ENCODE assay signal across 11 mouse cellular contexts in the genomic region with DNA sequence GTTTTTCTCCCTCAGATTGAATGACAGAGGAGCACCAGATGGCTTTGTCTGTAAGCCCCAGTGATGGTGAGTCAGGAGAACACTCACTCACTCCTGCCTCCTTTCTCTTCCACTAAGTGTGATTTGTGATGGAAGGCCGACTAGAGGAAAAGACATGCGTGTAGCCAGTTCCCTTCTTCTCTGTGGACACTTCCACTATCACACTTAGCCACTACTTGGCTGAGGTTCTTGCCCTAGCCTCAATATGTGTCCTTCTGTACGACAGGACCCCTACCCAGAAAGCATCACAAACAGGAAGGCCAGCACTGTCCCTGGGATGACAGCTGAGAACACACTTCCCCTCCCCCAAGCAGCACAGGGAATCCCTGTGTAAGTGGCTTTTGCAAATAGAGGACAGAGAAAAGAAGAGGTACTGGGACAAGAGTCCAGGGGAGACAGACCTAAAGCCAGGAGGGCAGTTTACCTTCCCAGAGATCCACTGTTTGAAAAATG. TPM values are rescaled to one million over a fixed set of nuclear protein-coding genes. Genes with fewer than 3 reads are reported as not detected.
A peak's percentile ranks its signal among the peaks of the same experiment; 100 is the strongest.
DNase-seq lines count a peak whose midpoint lies in the region; ATAC-seq and TF ChIP-seq lines count a peak whose summit lies in the region.
"Had no signal": no experiment of that assay in that cellular context is flagged by ENCODE, and none has a peak within 500 bp of the region (broad histone marks: within the 10 kb centered on the region; RNA-seq: fewer than 3 reads in every experiment).

No protein-coding gene starts in this region.

- H3K4me3 ChIP-seq in hindbrain, embryonic 12.5 days, result peak overlapping the region; percentile 67
- H3K4me3 ChIP-seq in midbrain, embryonic 15.5 days, result peak overlapping the region; percentile 60
- no peak overlapping the region for H3K4me3 ChIP-seq in heart, adult 2 months

- peak overlapping the region; percentile 94 for H3K9ac ChIP-seq in hindbrain, embryonic 12.5 days
- peak overlapping the region; percentile 73 for H3K9ac ChIP-seq in midbrain, embryonic 15.5 days
- no peak overlapping the region for H3K9ac ChIP-seq in heart, adult 2 months (ENCODE audit: low read depth, low read length)

- H3K79me2 ChIP-seq in heart, adult 2 months (replicated peaks; ENCODE audit: control insufficient read depth, insufficient read depth, low read length), result no peaks in the 10 kb centered on the region

- no peaks in the 10 kb centered on the region for H3K27me3 ChIP-seq in hindbrain, embryonic 12.5 days
- H3K27me3 ChIP-seq in midbrain, embryonic 15.5 days (replicated peaks), result no peaks in the 10 kb centered on the region
- H3K27me3 ChIP-seq in heart, adult 2 months (ENCODE audit: control insufficient read depth, insufficient read depth, low read length), result no peaks in the 10 kb centered on the region

- peak; percentile 27 for ATAC-seq in hindbrain, embryonic 12.5 days (ENCODE audit: low FRiP score)
- no peak for ATAC-seq in midbrain, embryonic 15.5 days (replicated peaks)
- ATAC-seq in CD4-positive, CD25-positive, alpha-beta regulatory T cell, adult 4 months, result no peak
- ATAC-seq: intestine, postnatal 0 days had no signal

- no peak for TF ChIP-seq CTCF in heart, adult 2 months (IDR thresholded peaks at IDR 0.05)

- WGBS in hindbrain, embryonic 12.5 days, result 46% methylated on average over 3 of the region's 3 CpGs
- 33% methylated on average over 3 of the region's 3 CpGs for WGBS in midbrain, embryonic 15.5 days
- WGBS in heart, adult 2 months, result 83% methylated on average over 3 of the region's 3 CpGs

- peaks cover 39% of the 10 kb centered on the region for H3K36me3 ChIP-seq in hindbrain, embryonic 12.5 days
- H3K36me3 ChIP-seq in midbrain, embryonic 15.5 days (replicated peaks), result peaks cover 12% of the 10 kb centered on the region
- H3K36me3 ChIP-seq in heart, adult 2 months (ENCODE audit: control insufficient read depth, insufficient read depth, low read length), result no peaks in the 10 kb centered on the region

- DNase-seq in frontal cortex, postnatal 36 days (ENCODE audit: low spot score in 2 of 2), result peak; percentile 46 to 48
- no peak for DNase-seq in frontal cortex, postnatal 10 days (ENCODE audit: low spot score in 2 of 2)
- DNase-seq in cerebellum, postnatal 25 days, result peak; percentile 68 to 69
- no peak for DNase-seq in heart, adult 2 months
- DNase-seq in gastrocnemius, postnatal 14 days, result no peak

- H3K4me1 ChIP-seq in hindbrain, embryonic 12.5 days, result peaks cover 42% of the 10 kb centered on the region
- H3K4me1 ChIP-seq in midbrain, embryonic 15.5 days, result peaks cover 37% of the 10 kb centered on the region
- H3K4me1 ChIP-seq in heart, adult 2 months (ENCODE audit: control insufficient read depth, insufficient read depth, low read length), result no peaks in the 10 kb centered on the region

- no peaks in the 10 kb centered on the region for H3K9me3 ChIP-seq in hindbrain, embryonic 12.5 days (replicated peaks)
- no peaks in the 10 kb centered on the region for H3K9me3 ChIP-seq in midbrain, embryonic 15.5 days

- intact Hi-C loops in heart, adult 2 months (cut with DNase I), result no loop called here
- intact Hi-C loops in gastrocnemius, postnatal 14 days (cut with DNase I; ENCODE audit: low total_unique reads), result no loop called here

- TF ChIP-seq EP300 in heart, adult 2 months (IDR thresholded peaks at IDR 0.05; ENCODE audit: insufficient read depth, low read depth, low read length), result no peak

- peak overlapping the region; percentile 99 for H3K27ac ChIP-seq in hindbrain, embryonic 12.5 days
- H3K27ac ChIP-seq in midbrain, embryonic 15.5 days, result peak overlapping the region; percentile 97
- H3K27ac ChIP-seq in heart, adult 2 months, result no peak overlapping the region

- no peak for TF ChIP-seq POLR2A in heart, adult 2 months (IDR thresholded peaks at IDR 0.05; ENCODE audit: insufficient read depth, low read depth, low read length)

- H3K4me2 ChIP-seq in hindbrain, embryonic 12.5 days (replicated peaks), result peak overlapping the region; percentile 76
- H3K4me2 ChIP-seq in midbrain, embryonic 15.5 days, result peak overlapping the region; percentile 71

RNA-seq across cellular contexts. Expression of gene Tagln3, which starts 1.9 kb away (rescaled TPM):
- polyA plus RNA-seq in hindbrain, embryonic 12.5 days (2016; fragmentation: Nextera tagmentation; extraction: Ambion mirVana), result 410 and 414 TPM in 2 replicates
- 390 and 409 TPM in 2 replicates for polyA plus RNA-seq in midbrain, embryonic 15.5 days (2015; fragmentation: Nextera tagmentation; extraction: Ambion mirVana)
- 1 to 10 TPM in 1 of 2 experiments, under 1 TPM in 1; 0.57 to 1.4 TPM for total RNA-seq in heart, adult 2 months (2021)
- polyA plus RNA-seq in heart, adult 2 months (2012; rRNA removed), result 1.4 and 1.6 TPM in 2 replicates
- total RNA-seq in gastrocnemius, postnatal 14 days (2021), result under 1 TPM; 0.35 to 0.49 TPM
- polyA plus RNA-seq in CD4-positive, CD25-positive, alpha-beta regulatory T cell, adult 4 months (2017; shearing (Covaris generic)), result not detected
- total RNA-seq: monocyte, adult 5-6 weeks had no signal

RNA-seq across cellular contexts. Expression of gene Abhd10, which starts 20.2 kb away (rescaled TPM):
- polyA plus RNA-seq in hindbrain, embryonic 12.5 days (2016; fragmentation: Nextera tagmentation; extraction: Ambion mirVana), result 41.8 and 42.8 TPM in 2 replicates
- 42.0 and 43.7 TPM in 2 replicates for polyA plus RNA-seq in midbrain, embryonic 15.5 days (2015; fragmentation: Nextera tagmentation; extraction: Ambion mirVana)
- total RNA-seq in heart, adult 2 months (2021), result 10 to 100 TPM; 15.8 to 17.1 TPM
- 11.5 and 15.8 TPM in 2 replicates for polyA plus RNA-seq in heart, adult 2 months (2012; rRNA removed)
- total RNA-seq in gastrocnemius, postnatal 14 days (2021), result 1 to 10 TPM; 8.0 to 9.4 TPM
- polyA plus RNA-seq in CD4-positive, CD25-positive, alpha-beta regulatory T cell, adult 4 months (2017; shearing (Covaris generic)), result 10 to 100 TPM; 19.1 to 29.5 TPM

RNA-seq across cellular contexts. Expression of gene Tmprss7, which starts 29.0 kb away (rescaled TPM):
- 0.23 and 0.31 TPM in 2 replicates for polyA plus RNA-seq in hindbrain, embryonic 12.5 days (2016; fragmentation: Nextera tagmentation; extraction: Ambion mirVana)
- 0.59 and 0.72 TPM in 2 replicates for polyA plus RNA-seq in midbrain, embryonic 15.5 days (2015; fragmentation: Nextera tagmentation; extraction: Ambion mirVana)
- total RNA-seq in heart, adult 2 months (2021), result not detected
- polyA plus RNA-seq in heart, adult 2 months (2012; rRNA removed), result 0.06 TPM in 1 of 2 replicates, not detected in the other
- total RNA-seq in gastrocnemius, postnatal 14 days (2021), result not detected
- polyA plus RNA-seq in CD4-positive, CD25-positive, alpha-beta regulatory T cell, adult 4 months (2017; shearing (Covaris generic)), result not detected
- total RNA-seq: gastrocnemius, postnatal 4 days; monocyte, adult 5-6 weeks had no signal

Comparison
In these comparisons a context has a peak if more than half of its experiments do, and no peak if none do; other contexts are left out.
1. DNase-seq: peak in frontal cortex, postnatal 36 days (2 of 2) and cerebellum, postnatal 25 days (2 of 2); none in frontal cortex, postnatal 10 days (0 of 2), heart, adult 2 months (0 of 2) and gastrocnemius, postnatal 14 days (single experiment).
2. RNA of gene Tagln3, which starts 1.9 kb away (polyA plus RNA-seq): 410 to 414 TPM in hindbrain, embryonic 12.5 days and 390 to 409 TPM in midbrain, embryonic 15.5 days; 1.4 to 1.6 TPM in heart, adult 2 months and not detected in CD4-positive, CD25-positive, alpha-beta regulatory T cell, adult 4 months; every median in the first group is over 100 times any median in the second.